Mouse (Mus musculus) lung, embryonic 14.5 days (tissue): ENCODE data around the gene Fam83f. TPM values are rescaled to one million over a fixed set of nuclear protein-coding genes. Genes with fewer than 3 reads are reported as not detected.

Source experiments
- ATAC-seq: fragments of 200-750 bp; cut with Nextera tagmentation; 2 replicates; pipeline ENCODE4 v1.8.0; 2017; ENCODE audit warnings: mild to moderate bottlenecking, moderate TSS enrichment, moderate library complexity; ENCODE audit not compliant: insufficient read depth
- DNase-seq: peaks from one replicate; pipeline ENCODE4 v3.0.0-alpha.2; 2015
- H3K27ac ChIP-seq: fragments of 300-500 bp; sonication (generic); 2 replicates; pipeline ENCODE4 v1.5.1; 2014; ENCODE audit warnings: low read depth, mild to moderate bottlenecking, moderate library complexity
- H3K27me3 ChIP-seq: fragments of 300-500 bp; sonication (generic); 2 replicates; pipeline ENCODE4 v1.6.1; 2014; ENCODE audit warnings: low read length, control low read depth; ENCODE audit not compliant: insufficient read depth
- H3K36me3 ChIP-seq: fragments of 300-500 bp; sonication (generic); 2 replicates; pipeline ENCODE4 v1.6.1; 2014; ENCODE audit warnings: control low read depth; ENCODE audit not compliant: insufficient read depth
- H3K4me1 ChIP-seq: fragments of 300-500 bp; sonication (generic); 2 replicates; pipeline ENCODE4 v1.6.1; 2014; ENCODE audit warnings: antibody characterized with exemption, control low read depth; ENCODE audit not compliant: insufficient read depth
- H3K4me2 ChIP-seq: fragments of 300-500 bp; sonication (generic); 2 replicates; pipeline ENCODE4 v1.6.1; 2014; ENCODE audit warnings: mild to moderate bottlenecking
- H3K4me3 ChIP-seq: fragments of 300-500 bp; sonication (generic); 2 replicates; pipeline ENCODE4 v1.5.1; 2014; ENCODE audit warnings: low read depth, low read length
- H3K9ac ChIP-seq: fragments of 300-500 bp; sonication (generic); 2 replicates; pipeline ENCODE4 v1.6.1; 2014
- H3K9me3 ChIP-seq: fragments of 300-500 bp; sonication (generic); 2 replicates; pipeline ENCODE4 v1.6.1; 2016; ENCODE audit warnings: low read depth, low read length, control low read depth
- CTCF ChIP-seq: IDR thresholded peaks from 2 replicates; pipeline ENCODE4 v1.5.1; 2016; ENCODE audit warnings: antibody characterized with exemption, low read depth
- WGBS: fragments of 180-500 bp; shearing (Covaris S2); extraction: QIAGEN DNeasy Blood & Tissue Kit; methylation state at CpG from one replicate; pipeline ENCODE4 v1.1.7; 2014; 5-methylcytosine and 5-hydroxymethylcytosine counted together
- polyA plus RNA-seq: library from polyadenylated mRNA; unstranded; fragments of >200 nt; fragmentation: Nextera tagmentation; extraction: Ambion mirVana; gene quantifications from 2 replicates; pipeline ENCODE4 v1.2.1, GENCODE M21; 2014

Fam83f gene
- 0.46 and 0.76 TPM in 2 replicates for polyA plus RNA-seq

DNA sequence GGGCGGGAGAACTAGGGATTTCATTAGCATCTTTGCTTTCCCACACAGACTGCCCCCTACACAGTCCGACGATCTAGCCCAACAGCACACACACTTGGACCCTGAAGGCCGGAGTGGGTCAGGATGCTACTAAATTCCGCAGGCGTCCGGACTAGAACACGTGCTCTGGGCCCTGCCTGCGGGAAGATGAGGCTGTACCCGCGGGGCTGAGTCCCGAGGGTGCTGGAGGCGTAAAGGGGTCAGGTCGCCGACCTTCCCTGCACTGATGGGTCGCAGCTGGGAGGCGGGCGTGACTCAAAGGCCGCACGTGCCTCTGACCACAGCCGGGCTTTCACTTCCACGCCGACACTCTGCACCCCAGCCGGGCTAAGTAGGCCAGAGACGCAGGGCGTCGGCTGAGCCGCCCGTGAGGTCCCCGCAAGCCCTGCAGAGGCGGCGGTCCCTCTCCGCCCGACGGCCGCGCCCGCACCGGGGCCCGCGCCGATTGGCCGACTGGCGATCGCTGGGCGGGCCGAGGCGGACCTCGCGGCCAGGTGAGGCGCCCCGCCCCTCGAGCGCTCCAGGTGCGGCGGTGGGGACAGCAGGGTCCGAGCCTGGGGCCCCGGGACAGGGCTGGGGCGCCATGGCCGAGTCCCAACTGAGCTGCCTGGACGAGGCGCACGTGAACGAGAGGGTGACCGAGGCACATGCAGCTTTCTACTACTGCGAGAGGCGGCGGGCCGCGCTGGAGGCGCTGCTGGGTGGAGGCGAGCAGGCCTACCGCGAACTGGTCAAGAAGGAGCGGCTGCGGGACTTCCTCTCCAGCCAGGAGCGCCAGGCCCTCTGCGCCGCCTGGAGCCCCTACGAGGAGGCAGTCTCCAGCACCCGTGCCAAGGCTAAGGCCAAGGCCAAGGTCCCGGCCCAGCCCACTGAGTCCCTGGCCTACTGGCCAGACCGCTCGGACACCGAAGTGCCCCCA lies at the start of gene Fam83f:
Fam83f (plus strand) TSS at position 553 of the 958 bp plus-strand sequence.
- DNase-seq (peak; percentile 58), ATAC-seq (peak; percentile 62; the same call in 1 of the 2 replicates)
- peaks cover 20% of the 10 kb centered on the region for H3K27me3 ChIP-seq

DNA sequence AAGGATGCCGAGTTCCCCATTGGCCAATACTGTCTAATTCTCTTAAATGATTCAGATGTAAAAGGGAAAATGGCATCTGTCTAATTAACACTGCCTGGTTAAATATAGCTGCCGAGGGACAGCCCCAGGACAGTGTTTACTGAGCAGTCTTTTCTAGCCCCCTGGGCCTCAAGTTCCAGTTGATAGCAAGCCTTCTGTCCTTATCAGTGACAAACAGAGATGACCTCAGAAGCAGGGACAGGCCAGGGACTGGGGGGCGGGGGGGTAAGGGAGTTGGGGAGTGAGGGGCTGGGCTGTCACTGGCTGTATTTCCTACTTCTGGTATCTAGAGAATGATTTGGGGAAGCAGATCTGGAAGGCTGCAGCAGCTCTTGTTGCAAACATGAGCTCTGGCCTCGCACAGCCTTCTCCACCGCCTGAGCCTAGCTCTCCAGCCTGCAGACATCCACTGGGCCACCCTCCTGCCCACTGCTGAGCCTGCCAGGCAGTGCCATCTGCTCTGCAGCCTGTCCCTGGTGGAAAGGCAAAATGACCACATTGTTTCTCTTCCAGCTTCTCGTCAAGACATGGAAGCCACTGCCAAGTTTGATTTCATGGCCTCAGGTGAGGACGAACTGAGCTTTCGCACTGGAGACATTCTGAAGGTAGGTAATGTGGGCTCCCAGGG lies 48.3 kb upstream of the Fam83f start:
- Histone ChIP-seq H3K9ac (peak overlapping the region; percentile 16; the same call in 1 of the 2 replicates), H3K9me3 (no peaks in the 10 kb centered on the region), H3K4me1 (no peaks in the 10 kb centered on the region), H3K4me3 (no peak overlapping the region; the same call in 1 of the 2 replicates), H3K27me3 (no peaks in the 10 kb centered on the region), H3K36me3 (no peaks in the 10 kb centered on the region), H3K27ac (peak overlapping the region; percentile 42), H3K4me2 (no peak overlapping the region)
- DNase-seq (no peak), ATAC-seq (peak; percentile 38; the same call in 1 of the 2 replicates)
- TF ChIP-seq CTCF, result no peak
- 41% methylated on average over 8 of the region's 8 CpGs for WGBS

More for the DNA sequence above, at the start of gene Fam83f:
- Histone ChIP-seq H3K4me1 (peaks cover 6% of the 10 kb centered on the region), H3K27ac (no peak within 1 kb of the TSS), H3K4me2 (peak within 1 kb of the TSS; percentile 82), H3K9ac (peak within 1 kb of the TSS; percentile 51), H3K4me3 (peak within 1 kb of the TSS; percentile 41), H3K36me3 (no peaks in the 10 kb centered on the region), H3K9me3 (no peaks in the 10 kb centered on the region; the same call in 1 of the 2 replicates)
- WGBS, result 5% methylated on average over 85 of the region's 85 CpGs
- TF ChIP-seq CTCF, result no peak

- Histone ChIP-seq H3K4me1 (no peaks in the 10 kb centered on the region), H3K27ac (no peak overlapping the region), H3K27me3 (no peaks in the 10 kb centered on the region), H3K4me3 (no peak overlapping the region), H3K36me3 (no peaks in the 10 kb centered on the region), H3K9ac (no peak overlapping the region), H3K9me3 (no peaks in the 10 kb centered on the region), H3K4me2 (no peak overlapping the region)
- WGBS, result 58% methylated on average over 6 of the region's 6 CpGs
- ATAC-seq, result no peak
- DNase-seq, result no peak
- TF ChIP-seq CTCF, result no peak
Observed at GRCm38 (mm10) chr15:80626472-80626871, 45.2 kb upstream of the Fam83f start.

GRCm38 (mm10) chr15:80630147-80630546 lies 41.5 kb upstream of the Fam83f start:
- no peaks in the 10 kb centered on the region for H3K9me3 ChIP-seq
- H3K4me3 ChIP-seq, result no peak overlapping the region
- TF ChIP-seq CTCF, result no peak
- no peaks in the 10 kb centered on the region for H3K4me1 ChIP-seq
- peak overlapping the region; percentile 34; the same call in 1 of the 2 replicates for H3K4me2 ChIP-seq
- no peak for ATAC-seq
- no peaks in the 10 kb centered on the region for H3K27me3 ChIP-seq
- H3K9ac ChIP-seq, result no peak overlapping the region
- no peak overlapping the region for H3K27ac ChIP-seq
- 64% methylated on average over 7 of the region's 7 CpGs for WGBS
- no peak for DNase-seq
- H3K36me3 ChIP-seq, result no peaks in the 10 kb centered on the region

DNA sequence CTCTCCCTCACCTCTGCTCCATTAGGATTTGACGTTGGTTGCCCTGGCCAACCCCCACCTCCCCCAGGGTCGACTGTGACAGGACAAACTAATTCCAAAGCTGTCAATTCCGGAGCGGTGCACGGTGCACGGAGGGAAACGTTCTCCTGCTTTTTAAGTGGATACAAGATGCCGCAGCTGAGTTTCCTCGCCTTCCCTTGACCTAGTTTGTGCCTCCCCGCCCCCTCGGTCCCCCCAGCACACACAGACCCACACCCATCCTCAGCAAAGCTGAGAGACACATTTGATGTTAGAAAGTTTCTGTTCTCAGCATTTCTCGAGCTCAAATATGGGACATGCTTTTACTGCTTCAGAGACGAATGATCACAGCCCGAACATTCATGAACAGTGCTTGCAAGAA lies 40.9 kb upstream of the Fam83f start:
- peak overlapping the region; percentile 34 for H3K4me2 ChIP-seq
- DNase-seq (no peak), ATAC-seq (no peak)
- no peaks in the 10 kb centered on the region for H3K36me3 ChIP-seq
- no peaks in the 10 kb centered on the region for H3K27me3 ChIP-seq
- H3K9ac ChIP-seq, result no peak overlapping the region
- no peaks in the 10 kb centered on the region for H3K9me3 ChIP-seq
- H3K4me3 ChIP-seq, result no peak overlapping the region
- H3K4me1 ChIP-seq, result no peaks in the 10 kb centered on the region
- H3K27ac ChIP-seq, result no peak overlapping the region
- 23% methylated on average over 14 of the region's 14 CpGs for WGBS
- no peak for TF ChIP-seq CTCF

GRCm38 (mm10) chr15:80631311-80631710 lies 40.3 kb upstream of the Fam83f start:
- H3K36me3 ChIP-seq, result no peaks in the 10 kb centered on the region
- H3K4me2 ChIP-seq, result no peak overlapping the region
- no peak for TF ChIP-seq CTCF
- H3K9me3 ChIP-seq, result no peaks in the 10 kb centered on the region
- no peak overlapping the region for H3K9ac ChIP-seq
- ATAC-seq (no peak), DNase-seq (no peak)
- no peak overlapping the region for H3K4me3 ChIP-seq
- 75% methylated on average over 2 of the region's 2 CpGs for WGBS
- H3K4me1 ChIP-seq, result no peaks in the 10 kb centered on the region
- no peaks in the 10 kb centered on the region for H3K27me3 ChIP-seq
- no peak overlapping the region for H3K27ac ChIP-seq

- ATAC-seq, result no peak
- WGBS, result 85% methylated on average over 13 of the region's 13 CpGs
Observed at GRCm38 (mm10) chr15:80632280-80632893, 39.3 kb upstream of the Fam83f start.

More at GRCm38 (mm10) chr15:80632280-80632893, 39.3 kb upstream of the Fam83f start:
- no peak for TF ChIP-seq CTCF
- no peak overlapping the region for H3K9ac ChIP-seq
- no peak overlapping the region for H3K4me2 ChIP-seq
- no peaks in the 10 kb centered on the region for H3K4me1 ChIP-seq
- no peak overlapping the region for H3K27ac ChIP-seq
- no peaks in the 10 kb centered on the region for H3K36me3 ChIP-seq
- no peaks in the 10 kb centered on the region for H3K27me3 ChIP-seq
- H3K9me3 ChIP-seq, result no peaks in the 10 kb centered on the region
- H3K4me3 ChIP-seq, result no peak overlapping the region
- DNase-seq, result no peak
